Mouse (Mus musculus) bone marrow macrophage, adult 2 months (primary cell): ENCODE results near the gene Mymx. TPM values are rescaled to one million over a fixed set of nuclear protein-coding genes. Genes with fewer than 3 reads are reported as not detected.

Experiments
- H3K27ac ChIP-seq: 2 replicates; pipeline ENCODE4 v1.5.1; 2012; ENCODE audit warnings: low read depth, low read length; ENCODE audit not compliant: insufficient read depth
- H3K4me1 ChIP-seq: 2 replicates; pipeline ENCODE4 v1.6.1; 2012; ENCODE audit warnings: low read length; ENCODE audit not compliant: control insufficient read depth, insufficient read depth
- H3K4me3 ChIP-seq: 2 replicates; pipeline ENCODE4 v1.5.1; 2012; ENCODE audit warnings: mild to moderate bottlenecking, low read length, moderate library complexity; ENCODE audit not compliant: insufficient read depth
- CTCF ChIP-seq: IDR thresholded peaks from 2 replicates; pipeline ENCODE4 v1.5.1; 2012; ENCODE audit warnings: low read depth, mild to moderate bottlenecking, low read length, moderate library complexity
- POLR2A ChIP-seq: IDR thresholded peaks from 2 replicates; pipeline ENCODE4 v1.6.1; 2012; ENCODE audit warnings: mild to moderate bottlenecking, low read depth, low read length, borderline replicate concordance
- polyA plus RNA-seq: library from polyadenylated mRNA; stranded (reverse); fragments of >200 nt; gene quantifications from 2 replicates; pipeline ENCODE4 v1.2.4, GENCODE M21; 2012; ENCODE audit not compliant: missing spikeins, insufficient read depth, insufficient read length

Mymx gene
- polyA plus RNA-seq, 1 experiment, result not detected

GRCm38 (mm10) chr17:45563655-45564530 is 38.0 kb downstream of the Mymx start, which contains the start of gene Slc35b2:
TSS of gene Slc35b2 (plus strand) at chr17:45563874.
- H3K4me3 ChIP-seq, result peak within 1 kb of the TSS; percentile 82
- peaks cover 17% of the 10 kb centered on the region for H3K4me1 ChIP-seq
- TF ChIP-seq POLR2A (no peak), CTCF (0 out of 2 replicates have a peak, but pooled peaks have one; percentile 12)
- H3K27ac ChIP-seq, result peak within 1 kb of the TSS; percentile 70

GRCm38 (mm10) chr17:45563216-45563615 is 38.7 kb downstream of the Mymx start:
- Histone ChIP-seq H3K4me1 (peaks cover 20% of the 10 kb centered on the region), H3K4me3 (no peak overlapping the region), H3K27ac (no peak overlapping the region)
- TF ChIP-seq POLR2A (no peak), CTCF (no peak)

- H3K4me1 ChIP-seq, result peaks cover 25% of the 10 kb centered on the region
- TF ChIP-seq POLR2A (no peak), CTCF (no peak)
- no peak overlapping the region for H3K27ac ChIP-seq
- H3K4me3 ChIP-seq, result no peak overlapping the region
These were observed 42.0 kb downstream of the Mymx start for GRCm38 (mm10) chr17:45559732-45560525.

- H3K4me3 ChIP-seq, result peak overlapping the region; percentile 90
- H3K27ac ChIP-seq, result no peak overlapping the region
- TF ChIP-seq CTCF (no peak), POLR2A (no peak)
- peaks cover 34% of the 10 kb centered on the region for H3K4me1 ChIP-seq
These were observed 43.7 kb downstream of the Mymx start for GRCm38 (mm10) chr17:45557998-45558862.

GRCm38 (mm10) chr17:45557246-45557824 is 44.6 kb downstream of the Mymx start:
- Histone ChIP-seq H3K27ac (peak overlapping the region; percentile 53), H3K4me1 (peaks cover 28% of the 10 kb centered on the region), H3K4me3 (peak overlapping the region; percentile 90)
- TF ChIP-seq CTCF (no peak), POLR2A (no peak)

GRCm38 (mm10) chr17:45556514-45557245 is 45.2 kb downstream of the Mymx start:
- Histone ChIP-seq H3K4me1 (peaks cover 28% of the 10 kb centered on the region), H3K4me3 (peak overlapping the region; percentile 90), H3K27ac (peak overlapping the region; percentile 73)
- TF ChIP-seq POLR2A (no peak), CTCF (no peak)

GRCm38 (mm10) chr17:45556107-45556489 is 45.8 kb downstream of the Mymx start:
- Histone ChIP-seq H3K4me1 (peaks cover 28% of the 10 kb centered on the region), H3K27ac (peak overlapping the region; percentile 73), H3K4me3 (peak overlapping the region; percentile 90)
- TF ChIP-seq CTCF (no peak; the same call in 1 of the 2 replicates), POLR2A (no peak)

- Histone ChIP-seq H3K4me1 (peaks cover 28% of the 10 kb centered on the region), H3K4me3 (peak within 1 kb of the TSS; percentile 90), H3K27ac (peak within 1 kb of the TSS; percentile 73)
- TF ChIP-seq POLR2A (0 out of 2 replicates have a peak, but pooled peaks have one; percentile 27), CTCF (no peak)
These were observed 46.3 kb downstream of the Mymx start, which contains the start of gene Nfkbie for GRCm38 (mm10) chr17:45555452-45556106. TSS of gene Nfkbie (plus strand) at chr17:45555703.
